Mouse (Mus musculus) embryonic facial prominence, embryonic 10.5 days (tissue): ENCODE measurements around the gene Plekhf1. TPM values are rescaled to one million over a fixed set of nuclear protein-coding genes. Genes with fewer than 3 reads are reported as not detected.

Experiments
- DNase-seq: peaks from one replicate; pipeline ENCODE4 v3.0.0-alpha.2; 2017; ENCODE audit warnings: low spot score
- H3K27ac ChIP-seq: fragments of 300-500 bp; sonication (generic); replicated peaks from 2 replicates; pipeline ENCODE4 v1.5.1; 2016; ENCODE audit warnings: mild to moderate bottlenecking
- H3K27me3 ChIP-seq: fragments of 300-500 bp; sonication (generic); replicated peaks from 2 replicates; pipeline ENCODE4 v1.6.1; 2016; ENCODE audit warnings: low read depth, mild to moderate bottlenecking; ENCODE audit not compliant: poor library complexity, severe bottlenecking
- H3K36me3 ChIP-seq: fragments of 300-500 bp; sonication (generic); replicated peaks from 2 replicates; pipeline ENCODE4 v1.6.1; 2016; ENCODE audit warnings: mild to moderate bottlenecking, moderate library complexity
- H3K4me1 ChIP-seq: fragments of 300-500 bp; sonication (generic); 2 replicates; pipeline ENCODE4 v1.6.1; 2016
- H3K4me3 ChIP-seq: fragments of 300-500 bp; sonication (generic); 2 replicates; pipeline ENCODE4 v1.5.1; 2016; ENCODE audit warnings: mild to moderate bottlenecking, moderate library complexity
- H3K9me3 ChIP-seq: fragments of 300-500 bp; sonication (generic); 2 replicates; pipeline ENCODE4 v1.6.1; 2016; ENCODE audit warnings: mild to moderate bottlenecking
- WGBS: fragments of 180-500 bp; shearing (Covaris S2); methylation state at CpG from one replicate; pipeline ENCODE4 v1.1.7; 2016; 5-methylcytosine and 5-hydroxymethylcytosine counted together
- polyA plus RNA-seq: library from polyadenylated mRNA; unstranded; fragments of >200 nt; fragmentation: Nextera tagmentation; extraction: Ambion mirVana; gene quantifications from 2 replicates; pipeline ENCODE4 v1.2.1, GENCODE M21; 2016

The Plekhf1 gene
- polyA plus RNA-seq, 1 experiment from 2014 or later, result 3.0 TPM

DNA sequence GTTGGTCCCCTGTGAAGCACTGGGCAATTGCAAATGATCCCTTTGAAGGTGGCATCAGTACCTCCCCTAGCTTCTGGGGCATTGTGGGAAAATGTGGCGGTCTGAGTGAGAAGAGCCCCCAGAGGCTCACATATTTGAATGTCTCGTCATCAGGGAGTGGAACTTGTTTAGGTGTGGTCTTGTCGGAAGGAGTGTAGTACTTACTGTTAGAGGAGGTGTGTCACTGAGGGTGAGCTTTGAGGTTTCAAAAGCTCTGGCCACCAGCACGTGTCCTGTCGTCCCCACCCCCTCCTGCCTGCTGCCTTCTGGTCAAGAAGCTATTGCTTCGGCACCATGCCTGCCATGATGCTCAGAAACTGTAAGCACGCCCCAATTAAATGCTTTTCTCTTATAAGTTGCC is 12.5 kb downstream of the Plekhf1 start:
- WGBS, result 78% methylated on average over 7 of the region's 7 CpGs
- Histone ChIP-seq H3K9me3 (no peaks in the 10 kb centered on the region), H3K4me1 (peaks cover 9% of the 10 kb centered on the region; the same call in 1 of the 2 replicates), H3K36me3 (0 out of 2 replicates have a peak, but pooled peaks cover 4% of the 10 kb centered on the region), H3K4me3 (no peak overlapping the region), H3K27ac (no peak overlapping the region), H3K27me3 (no peaks in the 10 kb centered on the region)
- no peak for DNase-seq

- H3K4me3 ChIP-seq, result no peak overlapping the region
- H3K27ac ChIP-seq, result no peak overlapping the region
- 61% methylated on average over 5 of the region's 5 CpGs for WGBS
- H3K36me3 ChIP-seq, result no peaks in the 10 kb centered on the region
- no peaks in the 10 kb centered on the region for H3K27me3 ChIP-seq
- no peak for DNase-seq
- peaks cover 11% of the 10 kb centered on the region for H3K4me1 ChIP-seq
- no peaks in the 10 kb centered on the region for H3K9me3 ChIP-seq
These were observed 13.2 kb downstream of the Plekhf1 start for GRCm38 (mm10) chr7:38214473-38215214.

- no peaks in the 10 kb centered on the region for H3K27me3 ChIP-seq
- WGBS, result 56% methylated on average over 3 of the region's 3 CpGs
- H3K9me3 ChIP-seq, result no peaks in the 10 kb centered on the region
- no peak for DNase-seq
- no peaks in the 10 kb centered on the region for H3K36me3 ChIP-seq
- peaks cover 18% of the 10 kb centered on the region for H3K4me1 ChIP-seq
- H3K4me3 ChIP-seq, result no peak overlapping the region
- no peak overlapping the region for H3K27ac ChIP-seq
These were observed 15.2 kb downstream of the Plekhf1 start for GRCm38 (mm10) chr7:38212651-38213062.

DNA sequence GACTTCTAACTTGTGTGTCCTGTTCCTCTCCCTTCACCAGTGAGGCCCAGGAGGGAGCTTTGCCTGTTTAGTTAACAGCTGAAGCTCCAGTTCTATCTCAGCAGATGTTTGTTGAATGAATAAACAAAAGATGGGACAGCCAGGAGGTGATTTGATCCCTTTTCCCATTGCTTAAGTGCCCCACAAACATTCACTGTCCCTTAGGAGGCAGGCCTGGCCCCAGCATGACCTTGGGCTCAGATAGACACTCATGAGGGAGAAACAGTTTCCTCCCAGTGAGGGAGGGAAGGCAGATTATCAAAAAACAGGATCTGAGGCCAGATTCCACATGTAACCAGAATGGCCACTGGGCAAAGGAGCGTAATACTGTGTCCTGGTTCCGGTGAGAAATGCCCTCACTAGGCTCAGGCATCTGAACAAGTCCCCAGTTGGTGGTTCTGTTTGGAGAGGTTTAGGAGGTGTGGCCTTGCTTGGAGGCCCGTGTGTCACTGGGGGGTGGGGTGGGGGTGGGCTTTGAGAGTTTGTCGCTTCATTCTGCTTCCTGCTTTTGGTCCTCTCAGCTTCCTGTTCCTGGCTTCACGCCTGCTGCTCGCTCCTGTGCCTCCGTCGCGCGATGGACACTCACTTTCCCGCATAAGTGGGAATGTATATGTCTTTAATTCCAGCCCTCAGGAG is 18.2 kb downstream of the Plekhf1 start:
- no peak overlapping the region for H3K4me3 ChIP-seq
- H3K36me3 ChIP-seq, result no peaks in the 10 kb centered on the region
- WGBS, result 69% methylated on average over 11 of the region's 11 CpGs
- H3K9me3 ChIP-seq, result no peaks in the 10 kb centered on the region
- no peak overlapping the region for H3K27ac ChIP-seq
- H3K4me1 ChIP-seq, result peaks cover 18% of the 10 kb centered on the region
- DNase-seq, result no peak
- no peaks in the 10 kb centered on the region for H3K27me3 ChIP-seq

DNA sequence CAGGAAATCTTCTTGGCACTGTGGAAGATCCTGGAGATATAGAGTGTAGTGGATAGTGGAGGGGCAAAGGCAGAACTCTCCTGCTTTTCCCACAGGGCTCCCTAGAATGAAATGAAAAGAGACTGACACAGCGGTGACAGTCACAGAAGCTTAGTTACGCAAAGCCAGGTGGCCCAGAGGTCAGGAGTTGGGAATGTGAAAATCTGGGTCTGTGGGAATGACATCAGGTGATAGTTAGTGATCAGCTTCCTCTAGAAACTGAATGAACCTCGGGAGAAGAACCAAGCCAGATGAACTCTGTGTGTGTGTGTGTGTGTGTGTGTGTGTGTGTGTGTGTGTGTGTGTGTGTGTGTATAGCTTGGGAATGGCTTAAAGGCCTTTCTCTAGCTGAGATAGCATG is 18.8 kb downstream of the Plekhf1 start:
- no peaks in the 10 kb centered on the region for H3K9me3 ChIP-seq
- no peaks in the 10 kb centered on the region for H3K27me3 ChIP-seq
- DNase-seq, result no peak
- H3K27ac ChIP-seq, result no peak overlapping the region
- H3K36me3 ChIP-seq, result no peaks in the 10 kb centered on the region
- no peak overlapping the region for H3K4me3 ChIP-seq
- H3K4me1 ChIP-seq, result peaks cover 18% of the 10 kb centered on the region
- 74% methylated on average over 3 of the region's 3 CpGs for WGBS

DNA sequence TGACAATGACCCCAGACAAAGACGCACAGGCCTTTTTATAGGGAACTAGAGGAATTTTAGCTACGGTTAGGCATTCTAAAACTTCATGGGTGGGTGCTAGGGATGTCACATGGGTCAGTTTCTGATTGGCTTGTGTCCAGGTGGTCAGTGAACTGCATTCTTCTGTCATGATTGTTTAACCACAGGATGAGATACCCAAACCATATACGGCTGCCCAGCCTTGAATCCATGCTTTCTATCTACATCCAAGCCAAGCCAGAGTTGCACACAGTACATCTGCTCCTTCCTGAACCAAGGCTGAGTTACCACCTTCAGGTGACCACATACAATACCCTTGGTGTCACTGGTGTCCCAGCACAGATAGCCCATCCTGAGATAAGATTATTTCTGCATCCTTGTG is 21.3 kb downstream of the Plekhf1 start:
- Histone ChIP-seq H3K4me1 (peaks cover 9% of the 10 kb centered on the region), H3K27me3 (no peaks in the 10 kb centered on the region), H3K9me3 (no peaks in the 10 kb centered on the region), H3K27ac (no peak overlapping the region), H3K4me3 (no peak overlapping the region), H3K36me3 (no peaks in the 10 kb centered on the region)
- no peak for DNase-seq
- 86% methylated on average over 3 of the region's 3 CpGs for WGBS

DNA sequence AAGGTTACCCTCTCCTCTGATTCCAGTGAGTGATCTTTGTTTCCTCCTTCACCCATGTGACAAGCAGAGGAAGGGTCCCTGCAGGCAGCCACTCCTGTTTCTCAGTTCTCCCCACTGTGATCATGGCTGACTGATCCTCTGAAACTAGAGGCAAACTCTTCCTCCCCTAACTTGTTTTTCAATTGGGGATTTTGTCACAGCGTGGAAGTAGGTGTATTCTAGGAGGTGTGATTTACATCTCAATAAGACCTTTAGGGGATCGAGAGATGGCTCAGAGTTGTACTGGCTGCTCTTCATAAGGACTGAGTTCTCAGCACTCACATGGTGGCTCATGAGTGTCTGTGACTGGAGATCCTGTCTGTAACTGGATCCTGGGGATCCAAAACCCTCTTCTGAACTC is 22.0 kb downstream of the Plekhf1 start:
- Histone ChIP-seq H3K36me3 (no peaks in the 10 kb centered on the region), H3K27ac (no peak overlapping the region), H3K27me3 (no peaks in the 10 kb centered on the region), H3K4me1 (peaks cover 10% of the 10 kb centered on the region), H3K4me3 (no peak overlapping the region), H3K9me3 (no peaks in the 10 kb centered on the region)
- 43% methylated on average over 2 of the region's 2 CpGs for WGBS
- no peak for DNase-seq

DNA sequence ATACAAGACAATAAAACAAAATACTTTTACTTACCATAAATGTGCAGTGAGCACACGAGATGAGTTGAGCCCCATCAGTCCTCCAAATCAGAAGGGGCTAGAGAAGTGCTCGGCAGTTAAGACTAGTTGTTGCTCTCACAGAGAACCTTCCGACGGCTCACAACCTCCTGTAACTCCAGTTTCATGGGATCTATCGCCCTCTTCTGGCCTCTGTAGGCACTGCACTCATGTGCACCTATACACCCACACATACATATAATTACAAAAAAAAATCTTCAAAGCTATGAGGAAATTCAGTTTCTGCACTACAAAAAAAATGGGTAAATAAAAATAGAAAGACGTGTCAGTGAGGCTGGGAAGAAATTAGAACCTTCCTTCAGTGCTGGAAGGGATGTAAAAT is 23.5 kb downstream of the Plekhf1 start:
- Histone ChIP-seq H3K4me1 (peaks cover 8% of the 10 kb centered on the region), H3K4me3 (no peak overlapping the region), H3K27me3 (no peaks in the 10 kb centered on the region), H3K36me3 (no peaks in the 10 kb centered on the region), H3K27ac (no peak overlapping the region), H3K9me3 (no peaks in the 10 kb centered on the region)
- no peak for DNase-seq
- WGBS, result 86% methylated on average over 6 of the region's 6 CpGs

GRCm38 (mm10) chr7:38201290-38201658 is 26.5 kb downstream of the Plekhf1 start:
- no peaks in the 10 kb centered on the region for H3K36me3 ChIP-seq
- DNase-seq, result no peak
- WGBS, result 47% methylated on average over 3 of the region's 3 CpGs
- H3K27me3 ChIP-seq, result no peaks in the 10 kb centered on the region
- H3K4me3 ChIP-seq, result no peak overlapping the region
- H3K27ac ChIP-seq, result no peak overlapping the region
- peaks cover 5% of the 10 kb centered on the region; the same call in 1 of the 2 replicates for H3K4me1 ChIP-seq
- H3K9me3 ChIP-seq, result no peaks in the 10 kb centered on the region

DNA sequence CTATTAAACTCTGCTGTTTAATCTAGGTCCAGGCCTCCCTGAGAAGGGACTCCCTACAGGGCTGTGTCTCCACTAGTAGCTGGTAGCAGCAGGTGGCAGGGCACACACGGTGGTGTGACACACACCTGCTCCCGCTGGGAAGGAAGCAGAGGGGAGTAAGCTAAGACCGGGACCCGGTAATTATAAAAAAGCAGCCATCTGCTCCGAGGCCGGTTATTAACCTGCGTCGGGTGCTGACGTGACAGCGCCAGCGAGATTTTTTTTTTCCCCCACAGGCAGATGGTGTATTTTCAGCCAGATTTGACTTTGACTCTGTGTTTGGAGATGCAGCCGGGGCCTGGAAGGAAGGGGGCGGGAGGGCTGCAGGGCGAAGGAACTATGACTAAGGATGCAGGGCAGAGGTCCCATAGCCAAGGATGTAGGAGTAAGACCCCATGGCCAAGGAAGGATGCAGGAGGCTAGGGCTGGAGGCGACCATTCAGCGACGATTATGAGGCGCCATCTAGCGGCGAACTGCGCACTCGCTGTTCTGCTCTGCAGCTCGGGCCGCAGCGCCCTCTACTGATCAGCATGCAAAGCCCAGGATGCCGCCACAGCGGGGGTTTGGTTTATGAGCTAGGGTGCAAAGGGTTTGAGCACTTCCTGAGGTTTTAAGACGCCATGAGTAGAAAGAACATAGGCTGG is 27.1 kb downstream of the Plekhf1 start:
- peak overlapping the region; percentile 47 for H3K4me3 ChIP-seq
- H3K4me1 ChIP-seq, result peaks cover 5% of the 10 kb centered on the region; the same call in 1 of the 2 replicates
- H3K9me3 ChIP-seq, result no peaks in the 10 kb centered on the region
- H3K36me3 ChIP-seq, result no peaks in the 10 kb centered on the region
- no peak overlapping the region for H3K27ac ChIP-seq
- peak; percentile 89 for DNase-seq
- H3K27me3 ChIP-seq, result no peaks in the 10 kb centered on the region
- 5% methylated on average over 28 of the region's 28 CpGs for WGBS

- no peak for DNase-seq
- WGBS, result 74% methylated on average over 8 of the region's 8 CpGs
- H3K36me3 ChIP-seq, result 0 out of 2 replicates have a peak, but pooled peaks cover 2% of the 10 kb centered on the region
- no peak overlapping the region for H3K27ac ChIP-seq
- no peaks in the 10 kb centered on the region for H3K9me3 ChIP-seq
- peaks cover 5% of the 10 kb centered on the region; the same call in 1 of the 2 replicates for H3K4me1 ChIP-seq
- no peaks in the 10 kb centered on the region for H3K27me3 ChIP-seq
- peak overlapping the region; percentile 47; the same call in 1 of the 2 replicates for H3K4me3 ChIP-seq
These were observed 27.8 kb downstream of the Plekhf1 start for GRCm38 (mm10) chr7:38199907-38200605.

GRCm38 (mm10) chr7:38191571-38191970 is 36.2 kb downstream of the Plekhf1 start:
- no peaks in the 10 kb centered on the region for H3K27me3 ChIP-seq
- no peaks in the 10 kb centered on the region for H3K4me1 ChIP-seq
- H3K9me3 ChIP-seq, result no peaks in the 10 kb centered on the region
- H3K4me3 ChIP-seq, result no peak overlapping the region
- 41% methylated on average over 10 of the region's 10 CpGs for WGBS
- DNase-seq, result no peak
- peaks cover 26% of the 10 kb centered on the region for H3K36me3 ChIP-seq
- H3K27ac ChIP-seq, result no peak overlapping the region
